Mouse (Mus musculus) midbrain, embryonic 13.5 days (tissue): ENCODE results near the gene Galnt6. TPM values are rescaled to one million over a fixed set of nuclear protein-coding genes. Genes with fewer than 3 reads are reported as not detected.
A peak's percentile ranks its signal among the peaks of the same experiment; 100 is the strongest.

Experiments used
- ATAC-seq: fragments of 200-750 bp; cut with Nextera tagmentation; 2 replicates; pipeline ENCODE4 v1.8.0; 2017; ENCODE audit warnings: mild to moderate bottlenecking, moderate TSS enrichment, moderate library complexity
- H3K27ac ChIP-seq: fragments of 300-500 bp; sonication (generic); 2 replicates; pipeline ENCODE4 v1.5.1; 2015; ENCODE audit warnings: inconsistent platforms, mild to moderate bottlenecking, moderate library complexity
- H3K27me3 ChIP-seq: fragments of 300-500 bp; sonication (generic); 2 replicates; pipeline ENCODE4 v1.6.1; 2015; ENCODE audit warnings: mild to moderate bottlenecking, inconsistent platforms
- H3K36me3 ChIP-seq: fragments of 300-500 bp; sonication (generic); 2 replicates; pipeline ENCODE4 v1.6.1; 2015; ENCODE audit warnings: mild to moderate bottlenecking, inconsistent platforms
- H3K4me1 ChIP-seq: fragments of 300-500 bp; sonication (generic); replicated peaks from 2 replicates; pipeline ENCODE4 v1.6.1; 2015; ENCODE audit warnings: inconsistent platforms
- H3K4me2 ChIP-seq: fragments of 300-500 bp; sonication (generic); replicated peaks from 2 replicates; pipeline ENCODE4 v1.6.1; 2015; ENCODE audit warnings: moderate library complexity, mild to moderate bottlenecking, inconsistent platforms
- H3K4me3 ChIP-seq: fragments of 300-500 bp; sonication (generic); replicated peaks from 2 replicates; pipeline ENCODE4 v1.5.1; 2015; ENCODE audit warnings: mild to moderate bottlenecking, inconsistent platforms
- H3K9ac ChIP-seq: fragments of 300-500 bp; sonication (generic); replicated peaks from 2 replicates; pipeline ENCODE4 v1.6.1; 2015; ENCODE audit warnings: mild to moderate bottlenecking, inconsistent platforms
- H3K9me3 ChIP-seq: fragments of 300-500 bp; sonication (generic); 2 replicates; pipeline ENCODE4 v1.6.1; 2016; ENCODE audit warnings: mild to moderate bottlenecking, inconsistent platforms
- WGBS: fragments of 180-500 bp; shearing (Covaris S2); methylation state at CpG from one replicate; pipeline ENCODE4 v1.1.7; 2015; 5-methylcytosine and 5-hydroxymethylcytosine counted together
- polyA plus RNA-seq: library from polyadenylated mRNA; unstranded; fragments of >200 nt; fragmentation: Nextera tagmentation; extraction: Ambion mirVana; gene quantifications from 2 replicates; pipeline ENCODE4 v1.2.1, GENCODE M21; 2015

The Galnt6 gene
- polyA plus RNA-seq, 1 experiment from 2014 or later = not detected

- no peak for ATAC-seq
- Histone ChIP-seq H3K27ac (peak overlapping the region; percentile 93), H3K4me2 (peak overlapping the region; percentile 67), H3K4me3 (peak overlapping the region; percentile 85), H3K9me3 (no peaks in the 10 kb centered on the region), H3K27me3 (no peaks in the 10 kb centered on the region), H3K9ac (peak overlapping the region; percentile 83), H3K36me3 (peaks cover 21% of the 10 kb centered on the region), H3K4me1 (peaks cover 28% of the 10 kb centered on the region)
- WGBS = 47% methylated on average over 8 of the region's 8 CpGs
Measured at GRCm38 (mm10) chr15:100762649-100763048, 33.5 kb upstream of the Galnt6 start.

GRCm38 (mm10) chr15:100761419-100762185 is 32.4 kb upstream of the Galnt6 start, which contains the start of gene Slc4a8:
Gene Slc4a8, plus strand, starts transcription at chr15:100761747.
- Histone ChIP-seq H3K27me3 (no peaks in the 10 kb centered on the region), H3K4me2 (peak within 1 kb of the TSS; percentile 67), H3K36me3 (peaks cover 19% of the 10 kb centered on the region), H3K4me1 (peaks cover 27% of the 10 kb centered on the region), H3K27ac (peak within 1 kb of the TSS; percentile 93), H3K9me3 (no peaks in the 10 kb centered on the region), H3K4me3 (peak within 1 kb of the TSS; percentile 85), H3K9ac (peak within 1 kb of the TSS; percentile 83)
- under 1% methylated on average over 46 of the region's 64 CpGs for WGBS
- peak; percentile 98 for ATAC-seq

DNA sequence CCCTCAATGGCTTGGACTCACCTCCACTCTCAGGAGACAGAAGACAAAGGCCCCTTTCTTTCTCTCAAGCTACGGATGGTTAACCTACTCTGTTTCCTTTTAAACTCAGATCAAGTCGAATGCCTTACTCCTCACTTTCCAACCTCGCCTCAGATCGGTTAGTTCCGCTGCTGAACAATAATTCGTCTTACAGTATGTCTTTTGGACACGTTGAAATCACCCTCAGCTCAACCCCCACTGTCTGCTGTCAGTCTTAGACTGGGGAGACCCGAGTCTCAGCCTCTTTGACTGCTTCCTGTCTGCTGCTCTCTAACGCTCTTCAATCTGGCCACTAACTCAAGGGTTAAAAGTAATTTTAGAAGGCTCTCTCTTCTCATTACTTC is 31.9 kb upstream of the Galnt6 start:
- H3K9me3 ChIP-seq = no peaks in the 10 kb centered on the region
- H3K27me3 ChIP-seq = no peaks in the 10 kb centered on the region
- H3K4me3 ChIP-seq = peak overlapping the region; percentile 85
- 8% methylated on average over 9 of the region's 9 CpGs for WGBS
- H3K36me3 ChIP-seq = peaks cover 19% of the 10 kb centered on the region
- H3K9ac ChIP-seq = peak overlapping the region; percentile 42
- peak; percentile 24 for ATAC-seq
- H3K4me2 ChIP-seq = peak overlapping the region; percentile 67
- peak overlapping the region; percentile 93 for H3K27ac ChIP-seq
- peaks cover 27% of the 10 kb centered on the region for H3K4me1 ChIP-seq

GRCm38 (mm10) chr15:100759286-100759685 is 30.1 kb upstream of the Galnt6 start:
- ATAC-seq = no peak
- Histone ChIP-seq H3K9ac (no peak overlapping the region), H3K4me1 (peaks cover 35% of the 10 kb centered on the region), H3K4me2 (no peak overlapping the region), H3K9me3 (no peaks in the 10 kb centered on the region), H3K4me3 (no peak overlapping the region), H3K36me3 (peaks cover 3% of the 10 kb centered on the region; the same call in 1 of the 2 replicates), H3K27me3 (no peaks in the 10 kb centered on the region), H3K27ac (no peak overlapping the region)
- WGBS = 86% methylated on average over 10 of the region's 10 CpGs

DNA sequence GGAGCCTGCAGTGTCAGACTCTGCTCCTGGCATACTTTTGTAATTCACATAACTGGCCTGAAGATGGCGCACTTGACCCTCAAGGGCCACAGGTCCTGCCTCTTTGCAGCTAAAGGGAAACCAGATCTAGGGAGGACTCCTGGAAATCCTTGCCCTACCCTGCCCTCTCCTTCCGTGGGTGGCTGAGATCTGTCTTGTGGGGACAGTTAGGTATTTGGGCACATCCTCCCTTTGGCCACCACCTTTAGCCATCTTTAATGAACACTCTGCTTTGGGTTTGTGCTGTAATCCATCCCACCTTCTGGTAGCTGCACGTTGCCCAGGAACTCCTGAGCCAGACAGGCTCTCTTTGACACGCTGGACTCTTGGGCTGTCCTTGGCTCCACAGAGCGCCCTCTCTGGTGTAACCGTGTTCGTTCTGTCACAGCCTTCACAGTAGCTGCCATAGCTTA is 28.4 kb upstream of the Galnt6 start:
- H3K4me3 ChIP-seq = no peak overlapping the region
- no peaks in the 10 kb centered on the region for H3K9me3 ChIP-seq
- no peaks in the 10 kb centered on the region; the same call in 1 of the 2 replicates for H3K27me3 ChIP-seq
- H3K27ac ChIP-seq = no peak overlapping the region
- peaks cover 26% of the 10 kb centered on the region for H3K4me1 ChIP-seq
- 2% methylated on average over 7 of the region's 7 CpGs for WGBS
- H3K36me3 ChIP-seq = no peaks in the 10 kb centered on the region
- no peak overlapping the region for H3K9ac ChIP-seq
- ATAC-seq = no peak
- H3K4me2 ChIP-seq = no peak overlapping the region

DNA sequence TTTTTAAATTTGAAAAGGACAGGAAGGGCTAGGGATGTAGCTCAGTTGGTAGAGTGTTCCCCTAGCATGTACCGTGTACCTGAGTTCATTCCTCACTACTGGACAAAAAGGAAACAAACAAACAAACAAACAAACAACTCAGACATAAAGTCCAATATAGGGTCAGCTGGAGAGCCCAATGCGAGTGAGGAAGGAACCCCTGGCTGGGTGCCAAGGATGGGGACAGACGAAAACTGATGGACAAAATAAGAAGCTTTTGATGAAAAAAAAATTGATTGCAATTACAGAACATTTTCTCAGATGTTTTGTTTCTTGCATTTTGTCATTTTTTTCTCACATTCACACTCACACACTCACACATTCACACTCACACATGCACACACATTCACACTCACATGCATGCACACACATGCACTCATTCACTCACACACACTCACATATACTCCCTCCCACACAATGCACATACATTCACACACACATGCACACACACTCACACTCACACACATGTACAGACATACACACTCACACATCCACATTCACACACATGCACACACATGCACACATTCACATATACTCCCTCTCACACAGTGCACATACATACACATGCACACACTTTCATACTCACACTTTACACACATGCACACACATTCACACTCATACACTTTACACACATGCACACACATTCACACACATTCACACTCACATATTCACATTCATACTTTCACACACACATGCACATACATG is 26.9 kb upstream of the Galnt6 start:
- no peak overlapping the region for H3K4me2 ChIP-seq
- H3K4me3 ChIP-seq = no peak overlapping the region
- no peak for ATAC-seq
- no peaks in the 10 kb centered on the region; the same call in 1 of the 2 replicates for H3K27me3 ChIP-seq
- no peak overlapping the region for H3K27ac ChIP-seq
- no peak overlapping the region for H3K9ac ChIP-seq
- H3K4me1 ChIP-seq = peaks cover 19% of the 10 kb centered on the region
- WGBS = 78% methylated on average over 3 of the region's 3 CpGs
- H3K9me3 ChIP-seq = no peaks in the 10 kb centered on the region
- no peaks in the 10 kb centered on the region for H3K36me3 ChIP-seq

GRCm38 (mm10) chr15:100755498-100755859 is 26.3 kb upstream of the Galnt6 start:
- Histone ChIP-seq H3K4me3 (no peak overlapping the region), H3K27ac (no peak overlapping the region), H3K27me3 (no peaks in the 10 kb centered on the region; the same call in 1 of the 2 replicates), H3K9ac (no peak overlapping the region), H3K9me3 (no peaks in the 10 kb centered on the region), H3K4me2 (peak overlapping the region; percentile 32), H3K36me3 (no peaks in the 10 kb centered on the region), H3K4me1 (peaks cover 13% of the 10 kb centered on the region)
- ATAC-seq = no peak
- WGBS = 42% methylated on average over 6 of the region's 8 CpGs

DNA sequence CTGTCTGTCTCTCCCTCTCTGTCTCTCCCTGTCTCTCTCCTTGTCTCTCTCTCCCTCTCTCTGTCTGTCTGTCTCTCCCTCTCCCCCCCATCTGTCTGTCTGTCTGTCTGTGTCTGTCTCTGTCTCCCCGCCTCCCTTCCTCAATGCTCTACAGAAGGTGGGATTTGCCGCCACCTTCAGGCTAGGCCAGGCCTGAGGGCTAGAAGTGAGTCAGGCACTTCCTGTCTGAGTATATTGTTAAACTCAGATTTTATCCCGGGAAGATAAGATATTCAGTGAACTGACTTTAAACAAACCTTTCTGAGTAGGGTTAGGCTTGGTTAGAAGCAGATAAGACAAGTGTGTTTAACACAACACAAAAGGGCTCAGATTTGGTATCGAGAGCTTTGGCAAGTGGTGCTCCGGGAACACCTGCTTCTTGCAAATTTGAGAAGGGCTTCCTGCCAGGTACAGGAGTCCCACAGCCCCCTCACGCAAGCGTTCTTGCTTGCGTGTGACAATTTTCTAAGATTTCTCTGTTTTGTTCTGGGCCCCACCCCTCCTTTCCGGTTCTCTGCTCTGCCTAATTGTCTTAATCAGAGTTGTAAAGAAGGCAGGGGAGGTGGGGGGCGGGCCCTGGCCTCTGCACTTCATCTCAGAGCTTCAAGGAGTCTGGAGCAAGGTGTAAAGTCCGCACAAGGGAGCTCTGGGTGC is 25.8 kb upstream of the Galnt6 start:
- H3K4me2 ChIP-seq = peak overlapping the region; percentile 32
- ATAC-seq = no peak
- WGBS = 14% methylated on average over 11 of the region's 11 CpGs

DNA sequence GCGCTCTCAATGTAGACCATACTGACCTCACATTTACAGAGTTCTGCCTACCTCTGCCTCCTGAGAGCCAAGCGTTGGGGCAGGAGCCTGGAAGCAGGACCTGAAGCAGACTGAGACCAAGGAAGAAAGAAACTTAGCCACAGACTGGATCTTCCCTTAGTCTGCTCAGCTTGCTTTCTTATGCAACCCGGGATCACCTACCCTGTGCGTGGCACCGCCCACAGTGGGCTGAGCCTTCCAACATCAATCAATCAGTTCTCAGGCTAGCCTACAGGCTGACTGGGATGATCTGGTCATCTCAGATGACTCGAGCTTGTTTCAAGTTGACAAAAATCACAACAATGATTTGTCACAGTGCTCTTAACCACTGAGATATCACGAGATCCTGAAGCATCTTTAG is 24.9 kb upstream of the Galnt6 start:
- 50% methylated on average over 7 of the region's 7 CpGs for WGBS
- H3K4me2 ChIP-seq = no peak overlapping the region
- no peaks in the 10 kb centered on the region for H3K36me3 ChIP-seq
- peaks cover 10% of the 10 kb centered on the region for H3K4me1 ChIP-seq
- no peak for ATAC-seq
- H3K27me3 ChIP-seq = peaks cover 1% of the 10 kb centered on the region; the same call in 1 of the 2 replicates
- H3K27ac ChIP-seq = no peak overlapping the region
- no peak overlapping the region for H3K9ac ChIP-seq
- H3K9me3 ChIP-seq = no peaks in the 10 kb centered on the region
- no peak overlapping the region for H3K4me3 ChIP-seq

More for the DNA sequence above, 25.8 kb upstream of the Galnt6 start:
- no peaks in the 10 kb centered on the region for H3K9me3 ChIP-seq
- peaks cover 10% of the 10 kb centered on the region for H3K4me1 ChIP-seq
- H3K36me3 ChIP-seq = no peaks in the 10 kb centered on the region
- no peaks in the 10 kb centered on the region; the same call in 1 of the 2 replicates for H3K27me3 ChIP-seq
- no peak overlapping the region for H3K27ac ChIP-seq
- H3K9ac ChIP-seq = no peak overlapping the region
- no peak overlapping the region for H3K4me3 ChIP-seq

GRCm38 (mm10) chr15:100753045-100753444 is 23.9 kb upstream of the Galnt6 start:
- no peak for ATAC-seq
- Histone ChIP-seq H3K9ac (no peak overlapping the region), H3K4me1 (peaks cover 10% of the 10 kb centered on the region), H3K4me2 (no peak overlapping the region), H3K27me3 (peaks cover 8% of the 10 kb centered on the region; the same call in 1 of the 2 replicates), H3K27ac (no peak overlapping the region), H3K36me3 (no peaks in the 10 kb centered on the region), H3K9me3 (no peaks in the 10 kb centered on the region), H3K4me3 (no peak overlapping the region)
- WGBS = 73% methylated on average over 5 of the region's 5 CpGs

DNA sequence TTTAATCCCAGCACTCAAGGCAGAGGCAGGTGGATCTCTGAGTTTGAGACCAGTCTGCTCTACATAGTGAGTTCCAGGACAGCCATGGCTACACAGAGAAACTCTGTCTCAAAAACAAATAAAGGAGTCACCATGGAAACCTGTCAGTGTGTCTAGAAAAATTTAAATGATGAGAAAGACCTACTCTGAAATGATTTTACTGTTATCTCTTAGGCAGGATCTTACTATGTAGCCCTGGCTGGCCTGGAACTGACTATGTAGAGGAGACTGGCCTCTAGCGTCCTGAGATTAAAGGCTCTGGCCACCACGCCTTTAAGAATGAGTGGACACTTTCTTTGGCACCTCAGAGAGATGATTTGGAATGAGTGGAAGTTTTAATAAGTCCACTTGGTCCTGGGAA is 23.3 kb upstream of the Galnt6 start:
- Histone ChIP-seq H3K4me3 (no peak overlapping the region), H3K27ac (no peak overlapping the region), H3K4me1 (peaks cover 13% of the 10 kb centered on the region), H3K9ac (no peak overlapping the region), H3K27me3 (peaks cover 8% of the 10 kb centered on the region; the same call in 1 of the 2 replicates), H3K36me3 (no peaks in the 10 kb centered on the region), H3K9me3 (no peaks in the 10 kb centered on the region), H3K4me2 (no peak overlapping the region)
- no peak for ATAC-seq
- 81% methylated on average over 2 of the region's 2 CpGs for WGBS
